Mouse (Mus musculus): ENCODE measurements around the gene Kazn.
A peak's percentile ranks its signal among the peaks of the same experiment; 100 is the strongest.

Kazn gene

GRCm38 (mm10) chr4:142079629-142080486 is 159.3 kb downstream of the Kazn start:
- no peak for DNase-seq (ENCODE audit: low spot score in 2 of 2)

GRCm38 (mm10) chr4:142077572-142078271 is 161.5 kb downstream of the Kazn start:
- DNase-seq (ENCODE audit: low spot score in 2 of 2), result peak; percentile 22 to 47

DNA sequence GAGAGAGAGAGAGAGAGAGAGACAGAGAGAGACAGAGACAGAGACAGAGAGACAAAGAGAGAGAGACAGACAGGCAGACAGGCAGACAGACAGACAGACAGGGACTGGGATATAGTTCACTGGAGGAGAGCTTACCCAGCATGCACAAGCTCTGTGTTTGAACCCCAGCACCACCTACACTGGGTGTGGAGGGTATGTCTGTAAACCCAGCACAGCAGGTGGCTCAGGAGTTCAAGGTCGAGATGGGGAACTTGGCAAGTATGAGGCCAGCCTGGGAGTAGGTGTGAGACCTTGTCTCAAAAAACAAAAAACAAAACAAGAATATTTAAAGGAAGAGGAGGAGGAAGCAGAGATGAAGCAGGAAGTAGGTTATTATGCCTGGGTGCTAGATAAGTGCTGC is 162.3 kb downstream of the Kazn start:
- no peak for DNase-seq (ENCODE audit: low spot score in 2 of 2)

- DNase-seq (ENCODE audit: low spot score in 2 of 2), result no peak
Observed at GRCm38 (mm10) chr4:142075931-142076330, 163.3 kb downstream of the Kazn start.

GRCm38 (mm10) chr4:142074060-142074732 is 165.0 kb downstream of the Kazn start:
- DNase-seq (ENCODE audit: low spot score in 2 of 2), result no peak

DNA sequence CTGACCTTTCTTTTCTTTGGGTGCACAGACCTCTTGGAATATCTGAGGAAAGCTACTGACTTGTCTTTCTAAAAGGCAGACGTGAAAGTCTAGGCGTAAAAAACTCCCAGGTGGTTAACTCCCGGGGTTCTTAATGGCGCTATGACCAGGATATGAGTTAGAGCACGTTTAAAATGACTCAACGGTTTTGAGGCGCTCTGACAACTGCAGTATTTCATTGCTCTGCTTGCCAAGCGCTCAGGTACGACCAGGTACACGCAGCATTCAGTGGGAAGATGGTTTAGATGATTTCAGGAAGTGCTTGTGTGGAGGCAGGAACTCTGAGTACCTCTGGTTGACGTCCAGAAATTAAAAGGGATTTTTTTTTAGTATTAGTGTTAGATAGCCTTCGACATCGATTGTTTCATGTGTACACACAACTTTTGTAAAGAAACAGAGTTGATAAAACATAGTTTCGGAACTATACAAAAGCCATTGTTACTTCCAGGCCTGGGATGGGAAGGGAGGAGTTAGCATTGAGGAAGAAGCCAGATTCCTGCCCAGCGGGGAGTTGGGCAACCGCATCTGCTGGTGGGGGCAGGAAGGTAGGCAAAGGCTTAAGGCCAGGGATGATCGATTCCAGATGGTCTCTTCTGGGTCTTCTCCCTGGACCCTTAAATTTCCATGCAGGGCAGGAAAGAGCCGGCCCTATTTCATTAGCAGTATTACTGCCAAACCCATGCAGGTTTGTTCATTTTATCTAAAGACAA is 167.8 kb downstream of the Kazn start:
- no peak for DNase-seq (ENCODE audit: low spot score in 2 of 2)

DNA sequence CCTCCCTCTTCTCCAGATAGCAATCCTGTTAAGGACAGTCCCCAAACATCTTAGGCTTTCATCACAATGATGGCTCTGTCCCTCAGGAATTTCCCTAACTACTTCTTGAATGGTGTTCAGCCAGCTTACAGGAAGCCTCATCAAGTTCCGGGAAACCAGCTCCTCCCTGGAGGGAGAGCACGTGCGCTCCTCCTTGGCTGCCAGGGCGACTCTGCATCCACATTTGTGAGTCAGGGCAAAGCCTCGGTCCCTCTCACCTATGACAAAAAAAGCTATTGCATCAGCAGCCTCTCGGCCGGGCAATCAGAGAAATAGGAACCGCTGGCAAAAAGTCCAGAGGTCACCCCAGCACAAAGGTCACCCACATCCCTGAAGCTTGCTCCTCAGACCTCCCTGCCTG is 168.4 kb downstream of the Kazn start:
- no peak for DNase-seq (ENCODE audit: low spot score in 2 of 2)

DNA sequence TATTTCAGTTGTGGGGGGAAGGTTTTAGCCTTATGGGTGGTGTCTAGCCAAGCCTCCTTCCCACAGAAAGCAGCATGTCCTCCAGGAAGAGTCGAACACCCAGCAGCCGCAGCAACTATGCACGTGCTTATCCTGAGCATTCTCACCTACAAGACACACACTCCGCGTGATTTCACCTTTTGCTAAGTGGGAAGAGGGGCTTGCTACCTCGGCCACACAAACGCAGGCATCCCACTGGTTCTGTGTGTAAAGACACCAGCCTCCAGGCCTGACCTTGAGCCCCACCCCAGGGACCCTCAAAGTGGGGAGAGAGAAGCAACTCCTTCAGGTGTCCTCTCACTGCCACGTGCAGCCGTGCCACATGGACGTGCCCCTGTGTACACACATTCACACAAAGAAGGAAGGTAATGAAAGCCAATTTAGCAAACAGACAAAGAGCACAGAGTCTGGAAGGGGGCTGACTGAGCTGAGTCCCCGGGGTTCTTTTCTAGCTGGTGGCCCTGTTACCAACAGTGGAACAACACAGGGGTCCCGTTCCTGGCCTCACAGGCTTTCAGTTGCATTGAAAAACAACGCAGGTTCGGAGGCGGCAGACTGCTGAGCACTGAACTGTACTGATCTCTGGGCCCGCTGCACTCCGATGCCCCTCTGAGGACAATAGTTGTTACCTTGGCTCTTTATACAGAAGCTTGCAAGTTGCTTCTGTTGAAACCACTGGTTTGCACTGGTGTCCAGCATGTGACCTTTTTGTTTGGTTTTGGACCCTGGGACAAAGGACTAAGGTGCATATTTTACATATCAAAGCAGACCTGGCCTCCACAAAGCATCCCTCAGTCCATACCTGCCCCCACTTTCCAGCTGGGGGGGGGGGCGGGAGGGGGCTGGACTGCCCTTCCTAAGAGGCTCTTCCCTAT is 170.0 kb downstream of the Kazn start:
- DNase-seq (ENCODE audit: low spot score in 2 of 2), result no peak

GRCm38 (mm10) chr4:142066576-142066975 is 172.6 kb downstream of the Kazn start:
- no peak for DNase-seq (ENCODE audit: low spot score in 2 of 2)

DNA sequence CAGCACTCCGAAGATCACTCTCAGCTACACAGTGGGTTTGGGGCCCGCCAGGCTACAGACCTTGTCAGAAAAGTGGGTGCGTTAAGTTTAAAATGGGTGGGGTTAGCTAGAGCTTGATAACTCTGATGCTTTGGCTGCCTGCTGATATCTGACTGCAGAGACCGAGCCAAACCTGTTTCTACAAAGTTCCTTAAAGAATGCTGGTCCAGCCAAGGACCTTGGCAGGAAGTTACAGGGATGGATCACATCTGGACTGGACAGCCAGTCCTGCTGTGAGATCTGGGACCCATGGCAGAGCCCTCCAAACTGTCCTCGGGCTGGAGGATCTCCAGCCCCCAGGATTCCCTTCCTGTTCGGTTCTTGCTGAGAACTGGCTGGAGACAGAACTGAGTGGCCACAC is 173.4 kb downstream of the Kazn start:
- no peak for DNase-seq (ENCODE audit: low spot score in 2 of 2)

- no peak for DNase-seq (ENCODE audit: low spot score in 2 of 2)
Observed at GRCm38 (mm10) chr4:142065270-142065669, 173.9 kb downstream of the Kazn start.

- DNase-seq (ENCODE audit: low spot score in 2 of 2), result no peak
Observed at GRCm38 (mm10) chr4:142064582-142065228, 174.5 kb downstream of the Kazn start.

GRCm38 (mm10) chr4:142063057-142063534 is 176.1 kb downstream of the Kazn start:
- no peak for DNase-seq (ENCODE audit: low spot score in 2 of 2)

DNA sequence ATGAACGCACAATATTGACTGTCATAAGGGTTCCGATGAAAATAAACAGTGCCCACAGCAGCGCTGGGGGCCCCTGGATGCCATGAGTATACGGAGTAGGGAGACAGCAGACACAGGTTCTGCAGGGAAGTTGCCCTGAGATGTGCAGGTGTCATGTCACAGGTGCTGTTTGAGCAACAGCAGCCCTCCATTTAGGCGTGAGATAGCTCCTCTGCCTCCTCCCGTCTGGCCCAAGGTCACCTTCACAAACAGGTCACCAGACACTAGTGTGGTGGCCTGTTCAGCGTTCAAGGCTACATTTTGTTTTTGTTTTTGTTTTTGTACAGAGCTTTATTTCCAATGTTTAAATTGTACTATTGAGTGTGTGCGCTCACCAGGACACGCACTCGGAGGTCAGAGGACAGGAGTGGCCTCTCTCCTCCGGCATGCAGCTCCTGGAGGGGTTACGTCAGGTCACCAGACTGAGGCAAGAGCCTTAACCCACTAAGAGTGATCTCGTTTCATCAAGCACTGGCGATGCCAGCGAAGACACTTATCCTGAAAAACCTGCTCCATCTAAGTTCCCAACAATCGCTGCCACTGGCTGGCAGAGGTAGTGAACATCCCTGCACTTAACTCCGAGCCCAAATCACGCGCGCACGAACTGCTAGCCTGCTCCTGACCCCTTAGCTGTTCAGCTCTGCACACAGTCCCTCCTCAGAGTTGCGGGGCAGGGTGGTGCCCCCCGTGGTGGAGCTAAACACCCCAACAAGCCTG is 177.5 kb downstream of the Kazn start:
- DNase-seq (ENCODE audit: low spot score in 2 of 2), result no peak

- no peak for DNase-seq (ENCODE audit: low spot score in 2 of 2)
Observed at GRCm38 (mm10) chr4:142060455-142061378, 178.5 kb downstream of the Kazn start.

GRCm38 (mm10) chr4:142059841-142060193 is 179.4 kb downstream of the Kazn start:
- no peak for DNase-seq (ENCODE audit: low spot score in 2 of 2)

DNA sequence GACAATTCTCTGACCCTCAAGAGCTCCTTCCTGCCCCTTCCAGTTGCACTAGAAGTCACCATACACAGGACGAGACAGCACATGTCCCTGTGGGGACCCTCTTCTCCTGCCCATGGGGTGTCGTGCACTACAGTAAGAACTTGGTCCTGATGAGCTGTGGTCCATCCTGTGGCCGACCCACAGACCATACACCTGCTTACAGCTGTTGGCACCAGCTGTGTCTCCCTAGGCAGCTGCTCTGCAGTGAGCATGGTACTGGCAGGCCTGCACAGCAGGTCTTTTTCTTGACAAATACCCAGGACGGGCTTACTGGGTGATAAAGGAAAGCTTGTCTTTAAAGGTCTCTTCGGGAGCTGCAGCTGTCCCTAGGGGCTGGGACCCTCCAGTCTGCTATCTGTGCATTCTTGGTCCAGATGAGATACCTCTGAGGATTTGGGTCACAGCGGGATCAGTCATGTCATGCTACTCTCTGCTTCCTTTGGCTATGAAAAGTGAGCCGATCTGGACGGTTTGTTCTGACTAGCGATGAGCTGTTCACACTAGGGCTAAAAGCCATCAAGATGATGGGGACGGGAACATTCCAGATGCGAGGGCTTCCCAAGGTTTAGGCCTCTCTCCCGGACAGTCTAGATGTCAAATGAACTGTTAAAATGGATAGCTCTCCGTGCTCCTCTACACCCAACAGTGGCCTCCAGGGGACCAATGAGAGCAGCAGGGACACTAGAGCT is 179.9 kb downstream of the Kazn start:
- no peak for DNase-seq (ENCODE audit: low spot score in 2 of 2)
